Mouse (Mus musculus): ENCODE data around the gene Rbms3. TPM values are rescaled to one million over a fixed set of nuclear protein-coding genes. Genes with fewer than 3 reads are reported as not detected.

Gene Rbms3
- total and polyA plus RNA-seq, 2 experiments from 2014 or later: 43.3 to 59.9 TPM

DNA sequence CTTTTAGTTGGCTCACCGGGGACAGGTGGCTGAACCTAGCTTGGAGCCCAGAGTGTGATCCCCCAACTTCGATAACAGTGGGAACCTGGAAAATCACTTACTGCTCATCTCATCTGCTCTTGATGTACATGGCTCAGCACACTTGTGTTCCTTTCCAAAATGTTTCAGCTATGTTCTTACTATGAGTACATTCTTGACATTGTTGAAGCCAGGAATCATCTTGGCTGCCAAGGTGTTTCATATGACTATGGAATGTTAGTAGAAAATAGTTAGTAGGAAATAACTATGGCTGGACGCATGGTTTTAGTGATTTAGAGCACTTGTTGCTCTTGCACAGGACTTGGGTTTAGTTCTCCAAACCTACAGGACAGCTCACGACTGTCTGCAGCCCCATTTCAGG, 451.3 kb downstream of the Rbms3 start:
- Histone ChIP-seq H3K9ac (replicated peaks; ENCODE audit: low read length, poor library complexity, severe bottlenecking) (no peak overlapping the region), H3K4me2 (ENCODE audit: low read depth, low read length, poor library complexity, severe bottlenecking) (no peak overlapping the region), H3K4me1 (ENCODE audit: insufficient read depth, low read length) (no peaks in the 10 kb centered on the region), H3K4me3 (ENCODE audit: low read depth, low read length) (no peak overlapping the region), H3K9me3 (ENCODE audit: low read length) (no peaks in the 10 kb centered on the region), H3K36me3 (ENCODE audit: insufficient read depth, low read length) (no peaks in the 10 kb centered on the region), H3K27me3 (ENCODE audit: insufficient read depth, low read length) (no peaks in the 10 kb centered on the region), H3K27ac (ENCODE audit: low read depth, low read length) (no peak overlapping the region)
- DNase-seq (ENCODE audit: low spot score): no peak
- 93% methylated on average over 4 of the region's 4 CpGs for WGBS
- TF ChIP-seq CTCF (IDR thresholded peaks at IDR 0.05): no peak
- no peak for ATAC-seq (ENCODE audit: low FRiP score)

DNA sequence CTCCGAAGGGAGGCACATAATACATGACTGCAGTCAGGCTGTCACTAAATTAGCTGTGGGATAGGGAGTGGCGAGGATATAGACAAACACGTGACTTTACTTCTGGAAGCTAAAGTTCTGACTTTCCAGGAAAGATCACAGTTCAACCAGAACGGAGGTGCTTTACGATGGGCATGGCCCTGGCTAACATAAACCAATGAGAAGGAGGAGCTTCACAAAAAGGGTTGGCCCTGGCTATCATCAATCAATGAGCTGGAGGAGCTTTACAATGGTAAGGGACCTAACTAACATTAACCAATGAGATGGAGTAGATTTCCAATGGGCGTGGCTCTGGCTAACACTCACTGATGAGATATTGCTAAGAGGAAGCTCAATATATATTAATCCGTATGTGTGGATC, 457.2 kb downstream of the Rbms3 start:
- no peaks in the 10 kb centered on the region for H3K27me3 ChIP-seq (ENCODE audit: insufficient read depth, low read length)
- H3K4me1 ChIP-seq (ENCODE audit: insufficient read depth, low read length): no peaks in the 10 kb centered on the region
- H3K4me3 ChIP-seq (ENCODE audit: low read depth, low read length): no peak overlapping the region
- no peaks in the 10 kb centered on the region for H3K36me3 ChIP-seq (ENCODE audit: insufficient read depth, low read length)
- no peak for TF ChIP-seq CTCF (IDR thresholded peaks at IDR 0.05)
- H3K9me3 ChIP-seq (ENCODE audit: low read length): no peaks in the 10 kb centered on the region
- 93% methylated on average over 7 of the region's 7 CpGs for WGBS
- no peak overlapping the region for H3K4me2 ChIP-seq (ENCODE audit: low read depth, low read length, poor library complexity, severe bottlenecking)
- DNase-seq (ENCODE audit: low spot score) (no peak), ATAC-seq (ENCODE audit: low FRiP score) (no peak)
- no peak overlapping the region for H3K27ac ChIP-seq (ENCODE audit: low read depth, low read length)
- no peak overlapping the region for H3K9ac ChIP-seq (replicated peaks; ENCODE audit: low read length, poor library complexity, severe bottlenecking)

DNA sequence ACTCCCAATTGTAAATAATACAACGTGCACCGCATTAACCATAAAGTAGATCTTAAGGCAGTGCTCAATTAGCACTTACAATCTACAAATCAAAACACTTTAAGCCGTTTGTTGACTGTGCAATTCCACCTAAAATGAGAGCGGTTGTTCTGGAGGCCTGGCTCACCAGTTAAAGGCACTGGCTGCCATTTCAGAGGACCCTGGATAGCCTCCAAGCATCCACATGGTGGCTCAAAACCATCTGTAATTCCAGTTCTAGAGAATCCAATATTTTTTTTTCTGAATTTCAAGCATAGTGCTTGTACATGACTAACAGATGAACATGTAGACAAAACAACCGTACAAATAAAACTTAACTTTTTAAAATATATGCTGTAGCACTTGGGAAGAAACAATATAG, 460.5 kb downstream of the Rbms3 start:
- Histone ChIP-seq H3K4me2 (ENCODE audit: low read depth, low read length, poor library complexity, severe bottlenecking) (no peak overlapping the region), H3K27ac (ENCODE audit: low read depth, low read length) (no peak overlapping the region), H3K9me3 (ENCODE audit: low read length) (no peaks in the 10 kb centered on the region), H3K4me3 (ENCODE audit: low read depth, low read length) (no peak overlapping the region), H3K9ac (replicated peaks; ENCODE audit: low read length, poor library complexity, severe bottlenecking) (no peak overlapping the region), H3K36me3 (ENCODE audit: insufficient read depth, low read length) (no peaks in the 10 kb centered on the region), H3K27me3 (ENCODE audit: insufficient read depth, low read length) (no peaks in the 10 kb centered on the region), H3K4me1 (ENCODE audit: insufficient read depth, low read length) (no peaks in the 10 kb centered on the region)
- DNase-seq (ENCODE audit: low spot score): no peak
- 94% methylated on average over 5 of the region's 5 CpGs for WGBS
- TF ChIP-seq CTCF (IDR thresholded peaks at IDR 0.05): no peak
- ATAC-seq (ENCODE audit: low FRiP score): no peak

GRCm38 (mm10) chr9:117163143-117163542, 466.6 kb downstream of the Rbms3 start:
- no peaks in the 10 kb centered on the region for H3K27me3 ChIP-seq (ENCODE audit: insufficient read depth, low read length)
- H3K4me1 ChIP-seq (ENCODE audit: insufficient read depth, low read length): peaks cover 4% of the 10 kb centered on the region; the same call in 1 of the 2 replicates
- H3K27ac ChIP-seq (ENCODE audit: low read depth, low read length): no peak overlapping the region
- WGBS: 16% methylated on average over 6 of the region's 6 CpGs
- DNase-seq (ENCODE audit: low spot score) (peak; percentile 28), ATAC-seq (ENCODE audit: low FRiP score) (no peak)
- H3K4me3 ChIP-seq (ENCODE audit: low read depth, low read length): no peak overlapping the region
- H3K4me2 ChIP-seq (ENCODE audit: low read depth, low read length, poor library complexity, severe bottlenecking): no peak overlapping the region
- TF ChIP-seq CTCF (IDR thresholded peaks at IDR 0.05): no peak
- H3K9me3 ChIP-seq (ENCODE audit: low read length): no peaks in the 10 kb centered on the region
- 0 out of 2 replicates have a peak overlapping the region, but pooled peaks have one; percentile 24 for H3K9ac ChIP-seq (replicated peaks; ENCODE audit: low read length, poor library complexity, severe bottlenecking)
- no peaks in the 10 kb centered on the region for H3K36me3 ChIP-seq (ENCODE audit: insufficient read depth, low read length)

DNA sequence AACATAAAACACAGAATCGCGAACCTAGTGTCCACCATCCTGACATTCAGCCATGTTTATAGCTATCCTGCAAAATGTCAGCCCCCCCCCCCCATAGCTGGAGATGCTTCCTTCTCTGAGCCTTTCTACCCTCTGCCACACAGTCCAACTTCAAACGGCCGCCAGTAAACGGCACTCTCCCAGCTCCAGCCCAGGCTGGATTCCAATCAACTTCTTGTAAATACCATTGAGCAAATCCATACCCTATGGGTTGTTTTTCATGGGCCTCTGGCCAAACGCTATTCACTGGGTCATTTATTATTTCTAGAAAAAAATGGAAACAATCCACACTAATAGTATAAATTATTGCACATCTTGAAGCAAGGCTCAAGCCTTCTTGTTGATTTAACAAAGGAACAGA, 468.6 kb downstream of the Rbms3 start:
- ATAC-seq (ENCODE audit: low FRiP score) (no peak), DNase-seq (ENCODE audit: low spot score) (no peak)
- H3K4me2 ChIP-seq (ENCODE audit: low read depth, low read length, poor library complexity, severe bottlenecking): no peak overlapping the region
- no peak overlapping the region for H3K27ac ChIP-seq (ENCODE audit: low read depth, low read length)
- no peak overlapping the region for H3K4me3 ChIP-seq (ENCODE audit: low read depth, low read length)
- no peak for TF ChIP-seq CTCF (IDR thresholded peaks at IDR 0.05)
- H3K9ac ChIP-seq (replicated peaks; ENCODE audit: low read length, poor library complexity, severe bottlenecking): no peak overlapping the region
- no peaks in the 10 kb centered on the region for H3K36me3 ChIP-seq (ENCODE audit: insufficient read depth, low read length)
- no peaks in the 10 kb centered on the region for H3K9me3 ChIP-seq (ENCODE audit: low read length)
- 79% methylated on average over 6 of the region's 6 CpGs for WGBS
- H3K27me3 ChIP-seq (ENCODE audit: insufficient read depth, low read length): no peaks in the 10 kb centered on the region
- peaks cover 4% of the 10 kb centered on the region; the same call in 1 of the 2 replicates for H3K4me1 ChIP-seq (ENCODE audit: insufficient read depth, low read length)

- H3K27me3 ChIP-seq (ENCODE audit: insufficient read depth, low read length): no peaks in the 10 kb centered on the region
- 82% methylated on average over 9 of the region's 9 CpGs for WGBS
- H3K27ac ChIP-seq (ENCODE audit: low read depth, low read length): no peak overlapping the region
- DNase-seq (ENCODE audit: low spot score) (no peak), ATAC-seq (ENCODE audit: low FRiP score) (no peak)
- no peak overlapping the region for H3K4me3 ChIP-seq (ENCODE audit: low read depth, low read length)
- H3K9ac ChIP-seq (replicated peaks; ENCODE audit: low read length, poor library complexity, severe bottlenecking): no peak overlapping the region
- no peaks in the 10 kb centered on the region for H3K9me3 ChIP-seq (ENCODE audit: low read length)
- H3K4me2 ChIP-seq (ENCODE audit: low read depth, low read length, poor library complexity, severe bottlenecking): no peak overlapping the region
- no peaks in the 10 kb centered on the region for H3K4me1 ChIP-seq (ENCODE audit: insufficient read depth, low read length)
- TF ChIP-seq CTCF (IDR thresholded peaks at IDR 0.05): no peak
- H3K36me3 ChIP-seq (ENCODE audit: insufficient read depth, low read length): no peaks in the 10 kb centered on the region
Measured at GRCm38 (mm10) chr9:117156330-117156905, 473.3 kb downstream of the Rbms3 start.

Data from midbrain, postnatal 0 days (tissue).